Mouse (Mus musculus) hindbrain, embryonic 14.5 days (tissue): ENCODE results near the gene Dhx8. TPM values are rescaled to one million over a fixed set of nuclear protein-coding genes. Genes with fewer than 3 reads are reported as not detected.

Experiments used
- ATAC-seq: fragments of 200-750 bp; cut with Nextera tagmentation; 2 replicates; pipeline ENCODE4 v1.8.0; 2017; ENCODE audit warnings: moderate number of reproducible peaks, mild to moderate bottlenecking, moderate TSS enrichment, moderate library complexity; ENCODE audit not compliant: low FRiP score
- DNase-seq: peaks from one replicate; pipeline ENCODE4 v3.0.0-alpha.2; 2015; ENCODE audit warnings: low spot score
- H3K27ac ChIP-seq: fragments of 300-500 bp; sonication (generic); 2 replicates; pipeline ENCODE4 v1.5.1; 2014; ENCODE audit warnings: mild to moderate bottlenecking, moderate library complexity
- H3K27me3 ChIP-seq: fragments of 300-500 bp; sonication (generic); 2 replicates; pipeline ENCODE4 v1.6.1; 2014; ENCODE audit warnings: mild to moderate bottlenecking, low read length, mixed read lengths; ENCODE audit not compliant: control insufficient read depth, insufficient read depth
- H3K36me3 ChIP-seq: fragments of 300-500 bp; sonication (generic); replicated peaks from 2 replicates; pipeline ENCODE4 v1.6.1; 2014; ENCODE audit not compliant: control insufficient read depth, insufficient read depth
- H3K4me1 ChIP-seq: fragments of 300-500 bp; sonication (generic); replicated peaks from 2 replicates; pipeline ENCODE4 v1.6.1; 2014; ENCODE audit warnings: antibody characterized with exemption, low read length, mixed read lengths; ENCODE audit not compliant: control insufficient read depth, insufficient read depth
- H3K4me2 ChIP-seq: fragments of 300-500 bp; sonication (generic); replicated peaks from 2 replicates; pipeline ENCODE4 v1.6.1; 2014; ENCODE audit warnings: mild to moderate bottlenecking, moderate library complexity
- H3K4me3 ChIP-seq: fragments of 300-500 bp; sonication (generic); replicated peaks from 2 replicates; pipeline ENCODE4 v1.5.1; 2014; ENCODE audit warnings: mild to moderate bottlenecking, low read length
- H3K9ac ChIP-seq: fragments of 300-500 bp; sonication (generic); 2 replicates; pipeline ENCODE4 v1.6.1; 2014
- H3K9me3 ChIP-seq: fragments of 300-500 bp; sonication (generic); 2 replicates; pipeline ENCODE4 v1.6.1; 2016; ENCODE audit warnings: low read length; ENCODE audit not compliant: control insufficient read depth
- WGBS: fragments of 180-500 bp; shearing (Covaris S2); extraction: QIAGEN DNeasy Blood & Tissue Kit; methylation state at CpG from one replicate; pipeline ENCODE4 v1.1.7; 2014; 5-methylcytosine and 5-hydroxymethylcytosine counted together
- polyA plus RNA-seq: library from polyadenylated mRNA; unstranded; fragments of >200 nt; fragmentation: Nextera tagmentation; extraction: Ambion mirVana; gene quantifications from 2 replicates; pipeline ENCODE4 v1.2.1, GENCODE M21; 2014

Gene Dhx8
- polyA plus RNA-seq, 1 experiment from 2014 or later: 30.5 TPM

GRCm38 (mm10) chr11:101784488-101785142 is 51.9 kb downstream of the Dhx8 start:
- H3K9me3 ChIP-seq: no peaks in the 10 kb centered on the region
- H3K4me2 ChIP-seq: peak overlapping the region; percentile 86
- peak; percentile 54 for ATAC-seq
- peaks cover 76% of the 10 kb centered on the region for H3K27me3 ChIP-seq
- peak; percentile 34 for DNase-seq
- H3K36me3 ChIP-seq: no peaks in the 10 kb centered on the region
- H3K4me3 ChIP-seq: peak overlapping the region; percentile 48
- H3K9ac ChIP-seq: peak overlapping the region; percentile 57
- no peak overlapping the region for H3K27ac ChIP-seq
- WGBS: under 1% methylated on average over 58 of the region's 67 CpGs
- peaks cover 18% of the 10 kb centered on the region for H3K4me1 ChIP-seq

- 1% methylated on average over 35 of the region's 35 CpGs for WGBS
- peak; percentile 93 for DNase-seq
- Histone ChIP-seq H3K4me3 (peak within 1 kb of the TSS; percentile 48), H3K27me3 (peaks cover 74% of the 10 kb centered on the region), H3K9me3 (no peaks in the 10 kb centered on the region), H3K4me2 (peak within 1 kb of the TSS; percentile 86), H3K36me3 (no peaks in the 10 kb centered on the region), H3K9ac (peak within 1 kb of the TSS; percentile 57), H3K27ac (0 out of 2 replicates have a peak within 1 kb of the TSS, but pooled peaks have one; percentile 7), H3K4me1 (peaks cover 23% of the 10 kb centered on the region)
- ATAC-seq: peak; percentile 93
These were observed 52.6 kb downstream of the Dhx8 start, which contains the start of gene Etv4 for GRCm38 (mm10) chr11:101785143-101785851. Gene Etv4, minus strand, starts transcription at chr11:101785371.

GRCm38 (mm10) chr11:101785852-101786205 is 53.1 kb downstream of the Dhx8 start:
- Histone ChIP-seq H3K36me3 (no peaks in the 10 kb centered on the region), H3K27ac (no peak overlapping the region), H3K9me3 (no peaks in the 10 kb centered on the region), H3K27me3 (peaks cover 74% of the 10 kb centered on the region), H3K4me1 (peaks cover 28% of the 10 kb centered on the region), H3K4me2 (peak overlapping the region; percentile 86), H3K4me3 (peak overlapping the region; percentile 48; the same call in 1 of the 2 replicates), H3K9ac (no peak overlapping the region)
- no peak for DNase-seq
- ATAC-seq: no peak
- WGBS: 5% methylated on average over 7 of the region's 7 CpGs

GRCm38 (mm10) chr11:101786651-101787050 is 53.9 kb downstream of the Dhx8 start:
- Histone ChIP-seq H3K4me3 (no peak overlapping the region), H3K36me3 (no peaks in the 10 kb centered on the region), H3K27ac (no peak overlapping the region), H3K9me3 (no peaks in the 10 kb centered on the region), H3K4me1 (peaks cover 30% of the 10 kb centered on the region), H3K27me3 (peaks cover 67% of the 10 kb centered on the region), H3K9ac (no peak overlapping the region), H3K4me2 (no peak overlapping the region)
- 55% methylated on average over 7 of the region's 7 CpGs for WGBS
- ATAC-seq (no peak), DNase-seq (no peak)

GRCm38 (mm10) chr11:101787432-101787831 is 54.7 kb downstream of the Dhx8 start:
- Histone ChIP-seq H3K27me3 (peaks cover 59% of the 10 kb centered on the region), H3K9me3 (no peaks in the 10 kb centered on the region)
- WGBS: 65% methylated on average over 1 of the region's 1 CpGs

GRCm38 (mm10) chr11:101790811-101791526 is 58.2 kb downstream of the Dhx8 start:
- no peak overlapping the region for H3K4me2 ChIP-seq
- H3K4me3 ChIP-seq: no peak overlapping the region
- WGBS: 39% methylated on average over 19 of the region's 19 CpGs
- no peak overlapping the region for H3K9ac ChIP-seq
- peaks cover 26% of the 10 kb centered on the region for H3K27me3 ChIP-seq
- peak overlapping the region; percentile 39; the same call in 1 of the 2 replicates for H3K27ac ChIP-seq
- H3K4me1 ChIP-seq: peaks cover 11% of the 10 kb centered on the region
- no peaks in the 10 kb centered on the region for H3K9me3 ChIP-seq
- H3K36me3 ChIP-seq: no peaks in the 10 kb centered on the region
- ATAC-seq (peak; percentile 27; the same call in 1 of the 2 replicates), DNase-seq (peak; percentile 53)

More at GRCm38 (mm10) chr11:101787432-101787831, 54.7 kb downstream of the Dhx8 start:
- H3K27ac ChIP-seq: no peak overlapping the region
- H3K4me1 ChIP-seq: peaks cover 30% of the 10 kb centered on the region
- ATAC-seq (no peak), DNase-seq (no peak)
- no peaks in the 10 kb centered on the region for H3K36me3 ChIP-seq
- no peak overlapping the region for H3K4me3 ChIP-seq
- H3K4me2 ChIP-seq: no peak overlapping the region
- H3K9ac ChIP-seq: no peak overlapping the region

- Histone ChIP-seq H3K9ac (no peak overlapping the region), H3K9me3 (no peaks in the 10 kb centered on the region), H3K4me1 (no peaks in the 10 kb centered on the region), H3K36me3 (no peaks in the 10 kb centered on the region), H3K4me2 (no peak overlapping the region), H3K27me3 (no peaks in the 10 kb centered on the region), H3K4me3 (no peak overlapping the region), H3K27ac (no peak overlapping the region)
- 86% methylated on average over 2 of the region's 2 CpGs for WGBS
- ATAC-seq (no peak), DNase-seq (no peak)
These were observed 64.6 kb downstream of the Dhx8 start for GRCm38 (mm10) chr11:101797355-101797754.

- WGBS: 37% methylated on average over 8 of the region's 8 CpGs
These were observed 65.4 kb downstream of the Dhx8 start for GRCm38 (mm10) chr11:101798083-101798482.

GRCm38 (mm10) chr11:101801386-101801785 is 68.7 kb downstream of the Dhx8 start:
- Histone ChIP-seq H3K27ac (no peak overlapping the region), H3K9me3 (no peaks in the 10 kb centered on the region), H3K4me2 (no peak overlapping the region), H3K9ac (no peak overlapping the region), H3K4me3 (no peak overlapping the region), H3K27me3 (no peaks in the 10 kb centered on the region), H3K36me3 (no peaks in the 10 kb centered on the region), H3K4me1 (no peaks in the 10 kb centered on the region)
- WGBS: 16% methylated on average over 5 of the region's 5 CpGs
- no peak for ATAC-seq
- no peak for DNase-seq

More at GRCm38 (mm10) chr11:101798083-101798482, 65.4 kb downstream of the Dhx8 start:
- no peak overlapping the region for H3K27ac ChIP-seq
- H3K36me3 ChIP-seq: no peaks in the 10 kb centered on the region
- no peaks in the 10 kb centered on the region for H3K4me1 ChIP-seq
- no peak for ATAC-seq
- no peaks in the 10 kb centered on the region for H3K9me3 ChIP-seq
- H3K9ac ChIP-seq: no peak overlapping the region
- no peak overlapping the region for H3K4me2 ChIP-seq
- no peak overlapping the region for H3K4me3 ChIP-seq
- DNase-seq: no peak
- no peaks in the 10 kb centered on the region for H3K27me3 ChIP-seq
